Mouse (Mus musculus) cerebellum, adult 11-12 months (tissue): ENCODE measurements around the gene Mkln1.
A peak's percentile ranks its signal among the peaks of the same experiment; 100 is the strongest.

Source experiments
- DNase-seq: peaks from one replicate; pipeline ENCODE4 v3.0.0; 2022

Mkln1 gene

GRCm38 (mm10) chr6:31398431-31399205 lies at the start of gene Mkln1:
Gene Mkln1 (plus strand): TSS chr6:31398735.
- peak; percentile 89 for DNase-seq

GRCm38 (mm10) chr6:31356444-31357191 lies 41.9 kb upstream of the Mkln1 start:
- no peak for DNase-seq

- peak; percentile 17 for DNase-seq
These were observed 41.2 kb upstream of the Mkln1 start for GRCm38 (mm10) chr6:31357286-31357685.

DNA sequence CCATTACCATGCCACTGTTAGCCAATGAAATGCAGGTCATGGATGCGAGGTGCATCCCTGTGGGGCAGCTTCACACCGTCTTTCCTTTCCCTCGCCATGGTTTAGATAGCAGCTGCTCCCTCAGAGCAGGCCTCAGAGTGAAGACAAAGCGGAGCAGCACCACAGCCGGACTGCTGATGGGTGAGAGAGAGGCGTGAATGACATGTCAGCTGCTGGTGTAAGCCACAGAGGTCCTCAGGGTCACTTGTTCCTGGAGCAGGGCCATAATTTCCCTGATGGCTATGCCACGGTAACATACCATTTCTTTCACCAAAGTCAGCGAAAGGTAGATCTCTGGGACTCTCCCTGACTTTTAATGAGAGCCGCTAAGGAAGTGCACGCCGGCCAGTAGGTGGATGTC lies 35.9 kb upstream of the Mkln1 start:
- no peak for DNase-seq

DNA sequence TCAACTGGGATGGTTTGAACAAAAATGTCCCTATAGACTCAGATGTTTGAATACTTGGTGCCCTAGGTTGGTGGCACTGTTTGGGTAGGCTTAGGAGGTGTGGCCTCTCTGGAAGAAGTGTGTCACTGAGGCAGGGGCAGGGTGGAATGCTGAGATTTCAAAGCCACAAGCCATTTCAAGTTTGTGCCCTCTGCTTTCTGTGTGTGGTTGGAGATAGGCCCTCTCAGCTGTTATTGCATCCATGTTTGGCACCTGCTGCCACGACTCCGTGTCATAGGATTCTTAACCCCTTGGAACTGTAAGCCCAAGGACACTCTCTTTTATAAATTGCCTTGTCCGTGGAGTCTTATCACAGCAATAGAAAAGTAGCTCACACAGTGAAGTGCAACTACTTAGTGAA lies 34.1 kb upstream of the Mkln1 start:
- no peak for DNase-seq

DNA sequence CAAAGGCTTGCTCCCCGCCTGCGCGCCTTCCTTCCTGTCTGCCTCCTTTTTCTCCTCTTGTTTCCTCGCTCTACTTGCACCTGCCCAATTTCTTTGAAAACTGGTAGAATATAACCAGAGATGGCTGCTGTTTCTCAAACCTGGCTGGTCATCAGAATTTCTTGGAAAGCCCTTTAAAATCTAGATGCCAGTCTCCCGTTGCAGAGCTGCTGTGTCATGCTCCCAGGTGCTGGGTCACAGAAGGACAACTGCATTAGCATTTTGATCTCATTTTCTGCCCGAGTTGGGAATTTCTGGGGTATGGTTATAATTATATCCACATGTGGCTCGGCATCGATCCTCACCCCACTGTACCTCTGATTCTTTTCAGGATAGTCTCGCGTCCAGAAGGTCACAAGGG lies 30.6 kb upstream of the Mkln1 start:
- DNase-seq, result no peak

- DNase-seq, result no peak
These were observed 30.0 kb upstream of the Mkln1 start for GRCm38 (mm10) chr6:31368559-31368958.

GRCm38 (mm10) chr6:31369875-31370274 lies 28.7 kb upstream of the Mkln1 start:
- peak; percentile 18 for DNase-seq

- DNase-seq, result peak; percentile 13
These were observed 27.9 kb upstream of the Mkln1 start for GRCm38 (mm10) chr6:31370550-31371061.

DNA sequence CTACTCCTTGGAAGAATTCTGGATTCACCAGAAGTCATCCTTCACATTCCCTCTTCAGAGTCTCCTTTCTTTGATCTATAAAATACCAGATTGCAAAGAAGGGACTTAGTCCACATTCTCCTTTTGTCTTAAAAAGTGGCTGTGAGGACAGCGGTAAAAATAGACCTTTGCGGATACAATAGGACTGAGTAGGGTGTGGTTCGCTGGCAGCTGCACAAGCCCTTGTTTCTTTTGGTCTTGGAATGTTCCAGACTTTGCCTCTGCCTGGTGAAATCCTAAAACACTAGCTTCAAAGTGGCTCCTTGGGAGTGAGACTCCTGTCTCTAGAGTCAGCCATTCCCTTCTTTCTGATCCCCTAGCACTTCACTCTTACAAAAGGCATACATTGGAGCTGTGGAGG lies 27.4 kb upstream of the Mkln1 start:
- no peak for DNase-seq

DNA sequence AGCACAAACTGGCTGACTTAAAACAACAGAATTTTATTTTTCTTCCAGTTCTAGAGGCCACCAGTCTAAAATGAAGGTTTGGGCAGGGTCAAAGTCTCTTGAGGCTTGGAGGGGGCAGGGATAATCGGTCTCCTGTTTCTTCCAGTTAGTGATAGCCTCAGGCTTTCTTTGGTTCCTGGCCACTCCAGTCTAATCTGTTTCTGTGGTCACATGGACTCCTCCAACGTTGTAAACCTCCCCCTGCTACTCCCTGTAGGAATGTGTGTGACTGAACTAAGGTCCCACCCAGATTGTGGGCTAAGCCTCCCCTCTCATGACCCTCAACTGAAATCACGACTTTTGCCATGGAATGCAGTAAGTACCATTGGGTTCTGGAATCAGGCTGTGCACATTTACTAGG lies 25.9 kb upstream of the Mkln1 start:
- no peak for DNase-seq

DNA sequence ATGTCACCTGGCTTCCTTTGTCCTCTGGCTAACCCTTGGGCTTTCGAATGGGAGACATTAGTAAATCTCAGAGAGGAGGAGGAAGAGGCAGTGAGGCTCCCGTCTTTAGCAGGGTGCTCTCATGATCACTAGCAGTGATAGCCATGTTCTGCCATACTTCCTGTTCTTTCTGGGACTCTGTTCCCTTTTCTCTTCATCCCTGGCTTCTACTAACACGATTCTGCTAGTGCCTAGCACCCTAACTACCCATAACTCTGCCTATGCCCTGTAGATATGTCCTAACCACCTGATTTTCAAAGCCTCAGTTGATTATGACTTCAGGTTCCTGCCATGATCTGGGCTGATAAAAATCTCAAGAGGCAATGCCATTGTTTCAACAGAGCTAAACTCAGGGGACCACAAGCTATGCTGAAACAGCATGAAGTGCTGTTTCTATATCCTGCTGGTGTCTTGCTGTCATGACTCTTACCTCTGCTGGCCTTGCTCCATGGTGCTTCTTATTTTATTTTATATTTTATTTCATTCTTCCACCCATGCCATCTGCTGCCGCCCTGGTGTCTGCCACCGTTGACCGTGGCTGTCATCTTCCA lies 25.4 kb upstream of the Mkln1 start:
- DNase-seq, result no peak

DNA sequence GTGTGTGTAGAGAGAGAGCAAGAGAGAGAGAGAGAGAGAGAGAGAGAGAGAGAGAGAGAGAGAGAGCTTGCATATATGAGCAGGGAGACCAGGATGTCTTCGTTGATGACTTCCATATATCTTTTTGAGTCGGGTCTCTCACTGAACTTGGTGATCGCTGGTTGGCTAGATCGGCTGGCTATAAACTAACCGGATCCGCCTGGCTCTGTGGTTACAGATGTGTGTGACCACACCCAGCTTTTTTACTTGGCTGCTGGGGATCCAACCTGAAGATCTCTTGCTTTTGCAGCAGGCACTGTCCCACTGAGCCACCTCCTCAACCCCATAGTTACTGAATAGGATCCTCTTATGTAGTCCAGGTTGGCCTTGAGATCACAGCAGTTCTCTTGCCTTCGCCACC lies 15.5 kb upstream of the Mkln1 start:
- DNase-seq, result no peak

DNA sequence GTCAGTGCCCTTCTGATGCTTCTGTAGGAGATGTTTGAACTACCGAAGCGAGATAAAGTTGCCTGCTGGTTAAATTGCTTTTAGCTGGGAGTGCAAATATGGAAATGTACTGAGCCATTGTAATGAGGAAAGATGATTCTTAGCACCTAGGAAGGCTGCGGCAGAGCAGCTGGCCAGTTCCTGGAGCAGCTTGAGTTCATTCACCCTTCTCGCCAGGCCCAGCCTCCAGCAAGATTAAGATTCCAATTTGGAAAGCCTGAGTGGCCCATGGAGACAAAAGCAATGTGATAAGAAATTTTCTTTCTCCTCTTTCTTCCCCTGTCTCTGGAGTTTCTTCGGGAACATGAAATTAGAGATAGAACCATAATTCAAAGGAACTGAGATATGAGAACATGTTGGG lies 13.7 kb upstream of the Mkln1 start:
- no peak for DNase-seq

DNA sequence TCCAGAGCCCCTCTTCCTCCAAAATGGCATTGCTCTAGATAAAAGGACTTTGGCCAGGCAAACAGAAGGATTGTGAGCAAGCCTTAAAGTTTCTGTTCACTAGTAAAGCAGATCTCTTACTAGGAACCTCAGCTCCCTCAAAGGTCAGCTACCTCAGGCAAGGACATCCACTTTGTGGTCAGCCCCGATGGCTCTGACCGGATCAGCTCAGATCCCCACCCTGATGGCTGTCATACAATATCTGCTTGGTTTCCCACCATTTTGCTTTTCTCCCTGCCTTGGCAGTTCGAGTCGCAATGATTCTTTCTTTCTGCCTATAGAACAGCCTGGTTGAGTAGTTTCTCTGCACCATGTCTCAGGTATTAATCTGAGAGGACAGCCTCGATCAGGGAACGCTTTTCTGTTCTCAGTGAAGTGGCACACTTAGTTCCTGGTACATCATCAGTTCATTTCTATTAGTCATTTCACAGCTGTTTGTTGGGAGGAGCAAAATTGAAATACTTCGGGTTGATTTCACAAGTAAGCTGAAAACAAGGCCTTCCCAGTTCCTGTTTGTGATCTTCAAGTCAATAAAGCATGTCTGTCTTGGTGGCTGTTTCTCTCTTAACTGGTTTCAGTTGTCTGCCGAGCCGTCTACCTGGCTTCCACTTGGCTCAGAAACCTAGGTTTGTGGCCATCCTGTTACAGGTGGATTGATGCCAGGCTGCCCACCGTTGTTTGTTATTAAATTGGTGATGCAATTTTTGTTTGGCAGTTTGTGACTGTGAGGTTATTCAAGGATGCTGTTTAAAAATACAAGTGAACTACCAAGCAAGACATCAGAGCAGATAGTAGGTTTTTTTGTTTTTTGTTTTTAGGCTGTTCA lies 13.0 kb upstream of the Mkln1 start:
- no peak for DNase-seq

DNA sequence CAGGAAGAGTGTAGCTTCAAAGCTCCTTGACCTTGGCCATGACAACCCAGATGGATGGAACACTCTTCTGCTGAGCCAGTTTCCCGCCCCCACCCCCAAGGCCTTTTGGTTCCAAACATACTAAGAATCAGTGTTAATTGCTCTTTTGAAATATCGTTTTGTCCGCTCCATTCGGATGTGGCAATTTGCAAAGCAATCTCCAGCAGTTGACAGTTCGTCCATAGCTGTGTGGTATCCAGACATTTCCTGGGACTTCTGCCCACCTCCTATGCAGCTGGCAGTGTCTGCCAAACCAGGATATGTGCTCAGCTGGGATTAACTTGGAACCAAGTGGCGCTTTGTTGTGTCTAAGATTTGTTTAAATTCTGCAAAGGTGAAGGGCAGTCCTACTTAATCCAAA lies 8.8 kb upstream of the Mkln1 start:
- no peak for DNase-seq

DNA sequence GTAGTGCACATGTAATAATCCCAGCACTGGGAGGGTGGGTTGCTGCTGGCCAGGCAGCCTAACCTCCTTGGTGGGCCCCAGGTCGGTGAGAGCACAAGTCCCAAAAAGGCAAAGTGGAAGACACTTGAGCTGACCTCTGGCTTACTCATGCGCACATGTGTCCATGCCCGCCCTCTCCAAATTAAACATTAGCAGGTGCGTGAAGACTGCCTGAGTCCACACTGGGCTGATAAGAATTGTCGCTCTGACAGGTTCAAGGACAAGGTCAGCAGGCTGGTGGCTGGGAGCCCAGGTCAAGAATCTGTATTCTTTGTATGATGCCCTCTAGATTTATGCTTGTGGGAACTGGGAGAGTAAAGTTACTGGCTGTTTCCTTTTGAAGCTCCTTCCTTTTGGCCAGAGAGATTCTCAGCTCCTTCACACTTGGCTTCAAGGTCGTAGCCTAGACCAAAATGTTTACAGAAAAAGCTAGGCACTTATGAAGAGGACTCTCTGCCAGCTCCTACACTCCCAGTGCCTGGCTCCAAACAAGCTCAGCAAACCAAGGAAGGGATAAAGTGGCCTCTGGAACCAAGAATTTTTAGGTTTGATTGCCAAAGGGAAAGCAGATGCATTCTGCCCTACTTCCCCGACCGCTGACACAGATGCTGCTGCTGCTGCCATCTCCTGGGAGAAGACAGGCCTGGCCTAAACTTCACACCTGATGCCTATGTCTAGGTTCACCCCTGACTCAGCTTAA lies 8.1 kb upstream of the Mkln1 start:
- DNase-seq, result no peak

DNA sequence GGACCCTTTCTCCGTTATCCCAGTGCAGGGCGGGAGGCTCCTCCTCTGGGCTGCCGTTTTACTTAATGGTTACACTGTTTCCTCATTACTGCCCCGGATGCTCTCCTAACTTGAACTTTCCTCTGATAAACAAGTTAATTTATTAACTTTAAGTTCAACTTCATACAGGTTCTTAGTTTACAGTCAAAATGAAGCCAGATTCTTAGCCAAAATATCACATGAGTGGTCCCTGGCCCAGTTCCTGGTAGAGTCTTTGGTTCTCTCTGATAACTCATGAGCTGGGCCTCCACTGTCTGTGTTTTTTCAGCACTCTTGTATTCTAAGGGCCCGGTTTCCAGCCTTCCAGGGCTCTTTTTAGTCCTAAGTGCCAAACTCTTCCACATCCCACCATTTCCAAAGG lies 5.7 kb upstream of the Mkln1 start:
- no peak for DNase-seq

- no peak for DNase-seq
These were observed 2.4 kb upstream of the Mkln1 start for GRCm38 (mm10) chr6:31396118-31396517.

GRCm38 (mm10) chr6:31397308-31397707 lies 1.2 kb upstream of the Mkln1 start:
- no peak for DNase-seq

DNA sequence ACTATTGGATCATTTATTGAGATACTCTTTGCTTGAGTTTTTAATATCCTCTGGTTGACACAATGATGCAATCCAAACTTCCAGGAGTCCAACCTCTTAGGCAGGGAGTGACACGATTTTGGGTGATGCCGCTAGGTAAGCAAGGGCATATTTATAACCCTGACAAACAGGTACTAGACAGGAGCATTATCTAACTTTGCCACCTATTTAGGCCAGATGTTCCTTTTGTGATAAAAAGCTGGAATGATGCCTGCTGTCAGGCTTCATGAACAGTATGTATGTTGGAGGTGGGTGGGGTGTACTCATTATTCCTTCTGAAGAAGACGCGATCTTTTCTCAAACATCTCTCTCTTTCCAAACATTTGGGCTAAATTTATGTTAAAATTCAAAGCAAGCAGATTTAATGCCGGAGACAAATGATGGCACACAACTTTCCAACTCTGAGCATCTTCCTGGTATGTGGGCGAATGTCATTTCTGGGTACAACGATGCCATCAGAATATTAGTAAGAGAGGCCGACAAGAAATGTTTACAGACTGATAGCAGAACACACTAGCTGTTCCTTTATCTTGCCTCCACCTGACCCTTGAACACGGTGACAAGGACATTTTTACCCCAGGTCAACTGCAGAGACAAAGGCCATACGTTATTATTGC lies 632 bp upstream of the Mkln1 start:
- DNase-seq, result peak; percentile 9

DNA sequence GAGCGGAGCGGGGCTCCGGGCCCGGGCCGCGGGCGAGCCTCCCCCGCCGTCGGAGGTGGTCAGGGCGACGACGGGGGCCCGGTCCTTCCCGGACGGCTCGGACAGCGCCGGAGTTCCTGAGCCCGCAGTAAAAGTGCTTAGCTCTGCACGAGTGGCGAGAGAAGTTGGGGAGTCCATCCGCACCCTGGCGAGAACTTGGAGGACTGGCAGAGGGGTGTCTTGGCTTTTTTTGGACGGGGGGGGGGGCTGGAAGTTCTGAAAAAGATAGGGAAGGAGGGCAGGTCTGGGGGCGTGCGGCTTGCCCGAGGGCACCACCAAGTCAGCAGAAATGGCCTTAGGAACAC lies 643 bp downstream of the Mkln1 start:
- no peak for DNase-seq
